Mouse (Mus musculus): Measurements from ENCODE around the gene Gucy2d. TPM values are rescaled to one million over a fixed set of nuclear protein-coding genes. Genes with fewer than 3 reads are reported as not detected.

Gucy2d gene
- polyA plus RNA-seq, 1 experiment from 2014 or later: 2.2 TPM

DNA sequence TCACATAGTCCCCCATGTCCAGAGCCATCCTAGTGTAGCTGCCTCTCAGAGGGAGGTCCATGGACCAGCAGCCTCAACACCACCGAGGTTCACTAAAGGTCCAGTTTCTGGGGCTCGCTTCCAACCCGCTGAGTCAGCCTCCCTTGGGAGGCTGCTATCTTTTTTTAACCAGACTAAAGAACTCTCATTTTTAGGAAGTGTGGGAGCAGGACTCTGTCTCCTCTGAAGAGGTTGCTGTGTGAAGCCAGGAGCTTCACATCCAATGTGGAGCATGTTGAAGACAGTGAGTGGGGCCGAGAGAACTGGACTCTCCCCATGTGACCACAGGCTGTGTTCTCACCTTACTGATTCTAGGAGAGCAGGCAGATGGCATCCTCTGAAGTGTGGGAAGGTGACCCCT lies 45.3 kb downstream of the Gucy2d start:
- no peak overlapping the region for H3K4me3 ChIP-seq (ENCODE audit: low read length)
- no peaks in the 10 kb centered on the region for H3K36me3 ChIP-seq (ENCODE audit: control insufficient read depth, insufficient read depth, low read length)
- no peak overlapping the region for H3K27ac ChIP-seq (ENCODE audit: low read length)
- peaks cover 1% of the 10 kb centered on the region; the same call in 1 of the 2 replicates for H3K27me3 ChIP-seq (replicated peaks; ENCODE audit: control insufficient read depth, insufficient read depth, low read length)
- WGBS: 64% methylated on average over 4 of the region's 4 CpGs
- no peaks in the 10 kb centered on the region for H3K9me3 ChIP-seq (ENCODE audit: control insufficient read depth, low read length)
- no peak for ATAC-seq
- H3K4me1 ChIP-seq (ENCODE audit: control insufficient read depth, insufficient read depth, low read length): peaks cover 19% of the 10 kb centered on the region
- no peak overlapping the region for H3K4me2 ChIP-seq (ENCODE audit: low read depth, low read length)
- H3K9ac ChIP-seq (ENCODE audit: low read depth, low read length): no peak overlapping the region

DNA sequence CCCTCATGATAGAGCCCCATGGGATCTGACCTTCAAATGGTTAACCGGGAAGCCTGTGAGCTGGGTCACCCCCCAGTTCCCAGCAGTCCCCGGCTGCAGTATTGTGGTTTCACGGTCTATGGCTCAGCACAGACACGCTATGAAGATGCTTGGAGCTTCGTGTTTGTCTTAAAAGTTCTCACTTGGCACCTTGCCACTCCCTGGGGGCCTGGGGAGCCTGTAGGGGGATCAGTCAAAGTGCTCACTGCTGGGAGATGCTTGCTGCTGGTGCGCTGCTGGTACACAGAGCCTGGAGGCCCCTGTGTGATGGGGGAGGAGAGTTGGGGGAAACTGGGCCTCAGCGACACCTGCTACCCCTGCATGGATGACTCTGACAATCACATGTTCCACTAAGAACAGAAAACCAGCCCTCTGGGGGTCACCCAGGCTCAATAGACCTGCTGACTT lies 46.3 kb downstream of the Gucy2d start:
- Histone ChIP-seq H3K9ac (ENCODE audit: low read depth, low read length) (0 out of 2 replicates have a peak overlapping the region, but pooled peaks have one; percentile 24), H3K9me3 (ENCODE audit: control insufficient read depth, low read length) (no peaks in the 10 kb centered on the region), H3K27ac (ENCODE audit: low read length) (no peak overlapping the region), H3K27me3 (replicated peaks; ENCODE audit: control insufficient read depth, insufficient read depth, low read length) (no peaks in the 10 kb centered on the region; the same call in 1 of the 2 replicates), H3K36me3 (ENCODE audit: control insufficient read depth, insufficient read depth, low read length) (no peaks in the 10 kb centered on the region), H3K4me2 (ENCODE audit: low read depth, low read length) (no peak overlapping the region), H3K4me1 (ENCODE audit: control insufficient read depth, insufficient read depth, low read length) (peaks cover 19% of the 10 kb centered on the region), H3K4me3 (ENCODE audit: low read length) (no peak overlapping the region)
- 43% methylated on average over 7 of the region's 7 CpGs for WGBS
- no peak for ATAC-seq

DNA sequence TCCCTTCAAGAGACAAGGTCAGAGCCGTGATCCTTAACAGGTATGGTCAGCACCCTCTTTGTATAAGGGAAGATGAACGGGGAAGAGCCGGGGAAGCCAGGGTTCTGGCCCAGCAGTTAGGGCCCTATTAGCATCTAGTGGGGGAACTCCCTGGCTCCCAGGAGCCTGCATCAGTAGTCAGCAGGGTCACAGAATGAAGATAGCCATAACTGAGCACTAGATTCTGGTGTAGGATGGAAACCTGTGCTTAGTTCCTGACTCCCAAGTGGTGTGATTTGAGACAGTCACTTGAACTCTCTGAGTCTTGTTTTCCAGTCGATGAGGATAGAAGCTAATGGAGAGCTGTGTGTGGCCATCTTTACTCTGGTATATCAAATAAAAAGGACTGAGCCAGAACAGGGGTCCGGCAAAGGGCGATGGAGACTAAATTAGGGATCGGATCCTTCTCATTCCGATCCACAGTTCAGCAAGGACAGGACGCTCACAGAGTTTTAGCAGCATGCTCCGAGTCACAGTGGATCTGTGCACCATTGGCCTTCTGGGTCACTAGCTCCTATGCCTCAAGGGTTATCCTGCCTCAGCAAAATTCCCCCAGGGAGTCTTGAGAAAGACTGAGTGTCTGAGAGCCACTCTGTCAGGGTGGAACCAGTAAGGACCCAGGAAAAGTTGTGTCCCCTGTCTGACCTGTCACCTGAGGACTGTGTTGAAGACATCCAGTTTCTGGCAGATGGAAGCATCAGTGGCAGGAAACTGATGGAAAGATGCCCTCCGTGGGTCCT lies 47.2 kb downstream of the Gucy2d start:
- Histone ChIP-seq H3K9me3 (ENCODE audit: control insufficient read depth, low read length) (no peaks in the 10 kb centered on the region), H3K4me3 (ENCODE audit: low read length) (no peak overlapping the region), H3K36me3 (ENCODE audit: control insufficient read depth, insufficient read depth, low read length) (no peaks in the 10 kb centered on the region), H3K27me3 (replicated peaks; ENCODE audit: control insufficient read depth, insufficient read depth, low read length) (no peaks in the 10 kb centered on the region; the same call in 1 of the 2 replicates), H3K4me1 (ENCODE audit: control insufficient read depth, insufficient read depth, low read length) (peaks cover 19% of the 10 kb centered on the region), H3K4me2 (ENCODE audit: low read depth, low read length) (no peak overlapping the region), H3K9ac (ENCODE audit: low read depth, low read length) (no peak overlapping the region), H3K27ac (ENCODE audit: low read length) (no peak overlapping the region)
- WGBS: 86% methylated on average over 11 of the region's 11 CpGs
- ATAC-seq: no peak

DNA sequence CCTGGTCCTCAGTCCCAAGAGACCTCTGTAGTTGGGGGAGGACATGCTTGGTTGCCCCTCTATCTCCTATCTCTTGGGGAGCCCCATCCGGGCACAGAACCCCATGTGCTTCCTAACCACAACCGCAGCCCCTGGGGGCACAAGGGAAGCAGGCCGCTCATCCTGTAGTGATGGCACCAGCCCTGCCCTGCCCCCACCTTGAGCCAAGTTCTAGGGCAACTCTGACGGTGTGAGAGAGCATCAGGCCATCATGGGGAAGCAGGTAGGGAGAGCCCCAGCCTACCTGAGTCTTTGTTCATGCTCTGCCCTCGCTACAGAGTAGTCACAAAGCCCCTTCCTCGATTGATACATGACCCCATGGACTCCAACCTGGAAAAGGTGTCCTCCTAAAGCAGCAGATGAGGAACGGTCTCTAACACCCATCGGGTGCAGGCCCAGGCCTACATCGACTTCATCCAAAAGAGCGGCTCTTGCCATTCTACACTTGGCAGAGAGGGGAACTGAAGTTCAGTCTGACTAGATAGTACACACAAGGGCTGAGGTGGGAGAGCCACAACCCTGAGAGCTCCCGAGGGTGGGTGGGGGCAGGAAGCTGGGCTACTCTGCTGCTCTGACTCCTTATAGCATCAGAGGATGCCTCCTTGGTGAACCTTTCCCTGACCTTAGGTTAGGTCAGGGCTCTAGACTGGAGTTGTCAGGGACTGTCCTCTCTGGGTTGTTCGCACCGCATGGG lies 48.3 kb downstream of the Gucy2d start:
- Histone ChIP-seq H3K36me3 (ENCODE audit: control insufficient read depth, insufficient read depth, low read length) (no peaks in the 10 kb centered on the region), H3K4me3 (ENCODE audit: low read length) (no peak overlapping the region), H3K9me3 (ENCODE audit: control insufficient read depth, low read length) (no peaks in the 10 kb centered on the region), H3K27me3 (replicated peaks; ENCODE audit: control insufficient read depth, insufficient read depth, low read length) (no peaks in the 10 kb centered on the region; the same call in 1 of the 2 replicates), H3K9ac (ENCODE audit: low read depth, low read length) (no peak overlapping the region; the same call in 1 of the 2 replicates), H3K4me1 (ENCODE audit: control insufficient read depth, insufficient read depth, low read length) (peaks cover 8% of the 10 kb centered on the region), H3K4me2 (ENCODE audit: low read depth, low read length) (no peak overlapping the region), H3K27ac (ENCODE audit: low read length) (no peak overlapping the region)
- no peak for ATAC-seq
- 90% methylated on average over 13 of the region's 13 CpGs for WGBS

DNA sequence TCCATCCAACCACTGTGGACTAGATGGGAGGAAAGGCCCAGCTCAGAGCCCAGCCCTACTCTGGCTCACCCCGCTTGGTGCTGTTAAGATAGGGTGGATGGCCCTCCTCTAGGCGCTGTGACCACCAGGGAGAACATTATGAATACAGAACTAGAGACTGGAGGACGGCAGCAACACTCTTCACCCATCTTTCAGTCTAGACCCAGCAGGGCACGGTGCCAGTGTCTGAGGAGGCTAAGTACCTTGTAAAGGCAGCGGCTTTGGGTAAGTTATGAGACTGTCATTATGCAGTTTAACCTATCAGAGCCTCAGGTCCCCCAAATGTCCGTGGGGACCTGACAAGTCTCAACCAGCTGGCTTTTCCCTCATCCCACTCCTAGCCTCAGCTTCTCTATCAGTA lies 48.9 kb downstream of the Gucy2d start, which contains the start of gene Lrrc32:
Gene Lrrc32 (plus strand): TSS at position 153 of the 400 bp plus-strand sequence.
- ATAC-seq: peak; percentile 9; the same call in 1 of the 2 replicates
- WGBS: 60% methylated on average over 6 of the region's 6 CpGs
- Histone ChIP-seq H3K9me3 (ENCODE audit: control insufficient read depth, low read length) (no peaks in the 10 kb centered on the region), H3K4me1 (ENCODE audit: control insufficient read depth, insufficient read depth, low read length) (peaks cover 10% of the 10 kb centered on the region), H3K4me2 (ENCODE audit: low read depth, low read length) (peak within 1 kb of the TSS; percentile 90), H3K36me3 (ENCODE audit: control insufficient read depth, insufficient read depth, low read length) (no peaks in the 10 kb centered on the region), H3K9ac (ENCODE audit: low read depth, low read length) (peak within 1 kb of the TSS; percentile 58), H3K27ac (ENCODE audit: low read length) (no peak within 1 kb of the TSS), H3K27me3 (replicated peaks; ENCODE audit: control insufficient read depth, insufficient read depth, low read length) (no peaks in the 10 kb centered on the region; the same call in 1 of the 2 replicates), H3K4me3 (ENCODE audit: low read length) (peak within 1 kb of the TSS; percentile 50)

DNA sequence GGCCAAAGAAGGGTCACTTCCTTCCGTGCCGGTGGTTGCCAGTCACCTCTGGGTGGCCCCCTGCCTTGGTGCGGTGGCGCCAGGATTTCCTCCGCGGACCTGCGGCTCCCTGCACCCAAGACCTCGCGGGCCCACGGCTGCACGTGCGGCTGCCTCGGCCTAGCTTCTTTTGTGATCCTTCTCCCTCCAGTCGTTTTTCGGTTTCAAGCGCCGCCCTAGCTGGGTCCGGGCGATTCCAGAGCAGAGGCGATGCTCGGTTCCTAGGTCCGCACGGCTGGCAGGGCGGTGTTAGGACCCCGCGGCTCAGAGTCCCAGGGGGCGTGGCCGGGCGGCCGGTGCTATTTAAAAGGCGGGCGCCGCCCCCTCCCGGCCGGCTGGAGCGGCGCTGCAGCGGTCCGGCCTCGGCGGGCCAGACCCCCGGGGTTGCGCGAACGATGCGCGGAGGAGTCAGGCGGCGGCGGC lies 49.4 kb downstream of the Gucy2d start:
- H3K27ac ChIP-seq (ENCODE audit: low read length): no peak overlapping the region

DNA sequence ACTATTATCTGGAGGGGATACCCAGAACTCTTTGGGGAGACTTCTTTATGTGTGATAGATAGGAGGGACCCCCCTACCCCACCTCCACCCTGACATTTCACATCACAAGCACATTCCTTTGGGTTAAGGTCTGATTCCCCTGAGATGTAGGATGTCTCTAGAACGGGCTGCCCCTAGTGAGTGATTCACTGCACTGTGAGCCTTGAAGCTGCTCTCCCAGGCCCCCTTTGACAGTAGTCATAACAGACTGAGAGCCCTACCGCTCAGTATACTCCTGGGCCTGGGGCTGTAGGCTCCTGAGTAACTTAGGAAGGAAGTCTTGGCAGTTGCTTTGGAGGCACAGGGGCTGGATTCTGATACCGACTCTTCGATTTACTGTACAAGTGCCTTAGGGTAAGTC lies 50.1 kb downstream of the Gucy2d start:
- ATAC-seq: no peak
- no peaks in the 10 kb centered on the region for H3K9me3 ChIP-seq (ENCODE audit: control insufficient read depth, low read length)
- H3K4me1 ChIP-seq (ENCODE audit: control insufficient read depth, insufficient read depth, low read length): peaks cover 14% of the 10 kb centered on the region
- peak overlapping the region; percentile 50 for H3K4me3 ChIP-seq (ENCODE audit: low read length)
- H3K36me3 ChIP-seq (ENCODE audit: control insufficient read depth, insufficient read depth, low read length): no peaks in the 10 kb centered on the region
- peak overlapping the region; percentile 10; the same call in 1 of the 2 replicates for H3K27ac ChIP-seq (ENCODE audit: low read length)
- peak overlapping the region; percentile 90 for H3K4me2 ChIP-seq (ENCODE audit: low read depth, low read length)
- no peaks in the 10 kb centered on the region; the same call in 1 of the 2 replicates for H3K27me3 ChIP-seq (replicated peaks; ENCODE audit: control insufficient read depth, insufficient read depth, low read length)
- WGBS: 46% methylated on average over 4 of the region's 4 CpGs
- peak overlapping the region; percentile 58 for H3K9ac ChIP-seq (ENCODE audit: low read depth, low read length)

More for the DNA sequence above, 49.4 kb downstream of the Gucy2d start:
- under 1% methylated on average over 50 of the region's 50 CpGs for WGBS
- H3K9ac ChIP-seq (ENCODE audit: low read depth, low read length): peak overlapping the region; percentile 58
- H3K9me3 ChIP-seq (ENCODE audit: control insufficient read depth, low read length): no peaks in the 10 kb centered on the region
- H3K36me3 ChIP-seq (ENCODE audit: control insufficient read depth, insufficient read depth, low read length): no peaks in the 10 kb centered on the region
- peak; percentile 85 for ATAC-seq
- peaks cover 14% of the 10 kb centered on the region for H3K4me1 ChIP-seq (ENCODE audit: control insufficient read depth, insufficient read depth, low read length)
- peak overlapping the region; percentile 50 for H3K4me3 ChIP-seq (ENCODE audit: low read length)
- H3K4me2 ChIP-seq (ENCODE audit: low read depth, low read length): peak overlapping the region; percentile 90
- H3K27me3 ChIP-seq (replicated peaks; ENCODE audit: control insufficient read depth, insufficient read depth, low read length): no peaks in the 10 kb centered on the region; the same call in 1 of the 2 replicates

DNA sequence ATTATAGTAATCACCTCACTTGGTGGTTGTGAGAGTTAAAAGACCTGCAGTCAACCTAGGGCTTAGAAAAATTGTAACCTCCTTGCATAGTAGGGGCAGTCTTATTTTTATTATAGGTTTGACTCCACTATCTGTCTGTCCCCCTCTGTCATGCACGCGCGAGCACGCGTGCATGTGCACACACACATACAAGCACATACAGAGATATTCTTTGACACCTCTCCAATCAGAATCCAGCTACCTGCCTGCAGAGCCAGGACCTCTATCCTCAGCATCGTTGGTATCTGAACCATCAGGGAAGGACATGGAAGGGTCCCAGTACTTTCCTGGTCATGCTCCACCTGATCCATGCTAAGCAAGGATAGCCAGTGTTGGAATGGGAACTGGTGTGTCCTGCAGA lies 50.7 kb downstream of the Gucy2d start:
- WGBS: 86% methylated on average over 6 of the region's 6 CpGs

More for the DNA sequence above, 50.7 kb downstream of the Gucy2d start:
- Histone ChIP-seq H3K27me3 (replicated peaks; ENCODE audit: control insufficient read depth, insufficient read depth, low read length) (no peaks in the 10 kb centered on the region; the same call in 1 of the 2 replicates), H3K27ac (ENCODE audit: low read length) (no peak overlapping the region), H3K4me2 (ENCODE audit: low read depth, low read length) (peak overlapping the region; percentile 90), H3K9me3 (ENCODE audit: control insufficient read depth, low read length) (no peaks in the 10 kb centered on the region), H3K9ac (ENCODE audit: low read depth, low read length) (peak overlapping the region; percentile 58; the same call in 1 of the 2 replicates), H3K4me1 (ENCODE audit: control insufficient read depth, insufficient read depth, low read length) (peaks cover 14% of the 10 kb centered on the region), H3K4me3 (ENCODE audit: low read length) (peak overlapping the region; percentile 50), H3K36me3 (ENCODE audit: control insufficient read depth, insufficient read depth, low read length) (no peaks in the 10 kb centered on the region)
- ATAC-seq: no peak
